ENCODE assay signal across 7 mouse cellular contexts in the genomic region with DNA sequence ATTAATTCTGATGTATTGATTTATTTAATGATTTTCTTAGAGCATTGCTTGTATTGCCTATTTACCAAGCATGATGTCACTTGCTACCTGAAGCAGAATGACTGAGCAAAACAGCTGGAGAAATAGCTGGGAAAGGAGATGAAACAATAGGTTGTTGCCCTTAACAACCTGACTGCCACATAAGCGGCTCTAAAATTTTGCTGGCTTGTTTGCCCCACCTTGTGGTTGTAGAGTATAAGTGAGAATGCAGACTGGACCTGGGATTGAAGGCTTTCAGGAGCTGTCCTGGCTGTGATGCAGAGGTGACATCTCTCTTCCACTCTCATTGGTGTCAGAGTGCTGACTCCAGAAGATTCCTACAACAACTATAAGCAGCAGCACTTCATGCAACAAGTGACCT.
A peak's percentile ranks its signal among the peaks of the same experiment; 100 is the strongest.
DNase-seq lines count a peak whose midpoint lies in the region; TF ChIP-seq lines count a peak whose summit lies in the region.

No protein-coding gene starts in this region.

- H3K4me3 ChIP-seq in cortical plate, adult 2 months (ENCODE audit: insufficient read depth, low read length): no peak overlapping the region

- DNase-seq in layer of hippocampus, adult 11-12 months (ENCODE audit: low spot score): peak; percentile 12
- no peak for DNase-seq in layer of hippocampus, adult 9-10 months (ENCODE audit: low spot score)
- peak; percentile 33 for DNase-seq in ZHBTc4 (ENCODE audit: low read depth, low spot score)
- DNase-seq in left cerebral cortex, postnatal 36 days (ENCODE audit: low spot score in 2 of 2): peak; percentile 4 to 5
- no peak for DNase-seq in MN1 (ENCODE audit: low spot score)
- DNase-seq in thymus, postnatal 4 days: no peak

- intact Hi-C loops in left cerebral cortex, postnatal 36 days (cut with DNase I): loop anchor here (1.0 kb wide), 1 partner anchor 150 kb away; no protein-coding TSS in a partner anchor

- TF ChIP-seq POLR2A in cortical plate, adult 2 months (IDR thresholded peaks at IDR 0.05; ENCODE audit: extremely low read depth, insufficient read depth, low read length): no peak

- TF ChIP-seq CTCF in cortical plate, adult 2 months (IDR thresholded peaks at IDR 0.05; ENCODE audit: extremely low read depth, insufficient read depth, low read length): peak; percentile 51

- no peak overlapping the region for H3K27ac ChIP-seq in cortical plate, adult 2 months (ENCODE audit: insufficient read depth, low read length)

- H3K4me1 ChIP-seq in cortical plate, adult 2 months (ENCODE audit: control insufficient read depth, insufficient read depth, low read length): no peaks in the 10 kb centered on the region

Comparison
In these comparisons a context has a peak if more than half of its experiments do, and no peak if none do; other contexts are left out.
1. DNase-seq: peak in layer of hippocampus, adult 11-12 months (single experiment), ZHBTc4 (single experiment) and left cerebral cortex, postnatal 36 days (2 of 2); none in layer of hippocampus, adult 9-10 months (single experiment), MN1 (single experiment) and thymus, postnatal 4 days (single experiment).